Mouse (Mus musculus) bone marrow, adult 2 months (tissue): ENCODE measurements around the gene Slc37a4.
"Not testable (repeated sequence)": the region's sequence is repeated elsewhere in the genome, so short reads cannot be mapped to it uniquely, and the experiment has no call there.

Experiments used
- CTCF ChIP-seq: fragments of 200-500 bp; IDR thresholded peaks from 2 replicates; pipeline ENCODE4 v1.5.1; 2011; ENCODE audit warnings: low read length, control low read depth; ENCODE audit not compliant: control insufficient read depth, insufficient read depth
- POLR2A ChIP-seq: fragments of 200-500 bp; IDR thresholded peaks from 2 replicates; pipeline ENCODE4 v1.6.1; 2011; ENCODE audit warnings: low read depth, mild to moderate bottlenecking, control low read depth, low read length, borderline replicate concordance; ENCODE audit not compliant: control insufficient read depth

- TF ChIP-seq POLR2A, CTCF: not testable (repeated sequence)
Measured at GRCm38 (mm10) chr9:44408693-44409092, 12.0 kb downstream of the Slc37a4 start.
